Mouse (Mus musculus) testis, adult 2 months (tissue): ENCODE measurements at regions not wholly inside any gene's neighbourhood (a gene's known extent, or its start where the extent isn't known, plus 50 kb on each side); places are given as distances from the start of the nearest gene placed in this dataset.

Experiments
- CTCF ChIP-seq: fragments of 200-500 bp; IDR thresholded peaks from 2 replicates; pipeline ENCODE4 v1.5.1; 2012; ENCODE audit warnings: low read depth, mild to moderate bottlenecking, inconsistent platforms, low read length, moderate library complexity; ENCODE audit not compliant: control insufficient read depth, insufficient read depth, insufficient replicate concordance
- POLR2A ChIP-seq: fragments of 200-500 bp; IDR thresholded peaks from 2 replicates; pipeline ENCODE4 v1.6.1; 2012; ENCODE audit warnings: low read depth, mild to moderate bottlenecking, inconsistent platforms, low read length, moderate library complexity; ENCODE audit not compliant: control insufficient read depth

GRCm38 (mm10) chr8:126212802-126213201, 85.6 kb upstream of the Slc35f3 start:
- TF ChIP-seq CTCF (no peak), POLR2A (no peak)
